ENCODE assay signal across 8 mouse cellular contexts in the genomic region with DNA sequence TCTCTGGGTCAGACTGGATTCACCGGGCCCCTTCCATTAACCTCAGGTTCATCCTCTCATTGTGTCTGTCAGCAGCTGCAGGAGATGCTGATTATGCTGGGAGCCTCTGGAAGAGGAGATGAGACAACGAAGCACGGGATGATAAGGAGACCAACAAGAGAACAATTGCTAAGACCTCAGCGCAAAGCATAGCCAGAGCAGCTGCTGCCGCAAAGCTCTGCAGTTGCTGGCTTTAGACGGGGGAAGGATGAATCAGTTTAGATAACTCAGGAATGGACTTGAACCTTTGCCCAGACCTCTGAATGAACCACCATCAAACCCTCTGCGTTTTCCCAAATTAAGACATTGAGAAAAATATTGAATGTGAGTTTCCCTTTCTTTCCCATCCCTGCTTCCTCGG.
DNase-seq lines count a peak whose midpoint lies in the region; ATAC-seq and TF ChIP-seq lines count a peak whose summit lies in the region.

No protein-coding gene starts in this region.

- no peak for TF ChIP-seq CTCF in intestine, postnatal 0 days (IDR thresholded peaks at IDR 0.05; ENCODE audit: low read depth)
- TF ChIP-seq CTCF in C2C12 (IDR thresholded peaks at IDR 0.05; ENCODE audit: control insufficient read depth, insufficient read depth, insufficient read length): no peak
- TF ChIP-seq CTCF in liver, embryonic 14.5 days (IDR thresholded peaks at IDR 0.05; ENCODE audit: low read depth): no peak

- no peaks in the 10 kb centered on the region for H3K27me3 ChIP-seq in intestine, embryonic 15.5 days (replicated peaks)
- no peaks in the 10 kb centered on the region for H3K27me3 ChIP-seq in intestine, postnatal 0 days (replicated peaks; ENCODE audit: control insufficient read depth, insufficient read depth, low read length)
- H3K27me3 ChIP-seq in C2C12 (ENCODE audit: control insufficient read depth, insufficient read depth, insufficient read length): no peaks in the 10 kb centered on the region
- H3K27me3 ChIP-seq in liver, embryonic 14.5 days (ENCODE audit: control insufficient read depth, insufficient read depth, low read length): no peaks in the 10 kb centered on the region

- H3K9ac ChIP-seq in intestine, embryonic 15.5 days: no peak overlapping the region
- no peak overlapping the region for H3K9ac ChIP-seq in intestine, postnatal 0 days (ENCODE audit: low read depth, low read length)
- H3K9ac ChIP-seq in liver, embryonic 14.5 days (replicated peaks): no peak overlapping the region

- H3K4me1 ChIP-seq in intestine, embryonic 15.5 days (replicated peaks): peaks cover 3% of the 10 kb centered on the region; the same call in 1 of the 2 replicates
- H3K4me1 ChIP-seq in intestine, postnatal 0 days (replicated peaks; ENCODE audit: control insufficient read depth, insufficient read depth, low read length): 0 out of 2 replicates have a peak, but pooled peaks cover 4% of the 10 kb centered on the region
- no peaks in the 10 kb centered on the region for H3K4me1 ChIP-seq in liver, embryonic 14.5 days (replicated peaks; ENCODE audit: control insufficient read depth in 2 of 2, insufficient read depth in 2 of 2, low read length in 1 of 2)

- no peak overlapping the region for H3K4me2 ChIP-seq in intestine, embryonic 15.5 days (replicated peaks)
- no peak overlapping the region for H3K4me2 ChIP-seq in intestine, postnatal 0 days (replicated peaks; ENCODE audit: low read depth)
- no peak overlapping the region for H3K4me2 ChIP-seq in liver, embryonic 14.5 days (ENCODE audit: low read depth)

- H3K27ac ChIP-seq in intestine, embryonic 15.5 days: no peak overlapping the region
- H3K27ac ChIP-seq in intestine, postnatal 0 days (ENCODE audit: low read depth, low read length): no peak overlapping the region
- H3K27ac ChIP-seq in liver, embryonic 14.5 days: no peak overlapping the region

- ATAC-seq in intestine, embryonic 15.5 days: peak; percentile 49; the same call in 1 of the 2 replicates
- no peak for ATAC-seq in intestine, postnatal 0 days
- peak; percentile 31; the same call in 1 of the 2 replicates for ATAC-seq in liver, embryonic 14.5 days (ENCODE audit: insufficient read depth)
- ATAC-seq in inflammation-experienced regulatory T-cells, adult 6 months: no peak

- H3K9me3 ChIP-seq in intestine, embryonic 15.5 days: no peaks in the 10 kb centered on the region
- no peaks in the 10 kb centered on the region for H3K9me3 ChIP-seq in intestine, postnatal 0 days (ENCODE audit: control insufficient read depth)
- no peaks in the 10 kb centered on the region for H3K9me3 ChIP-seq in liver, embryonic 14.5 days (ENCODE audit: control insufficient read depth, low read length)

- H3K36me3 ChIP-seq in intestine, embryonic 15.5 days: no peaks in the 10 kb centered on the region
- no peaks in the 10 kb centered on the region for H3K36me3 ChIP-seq in intestine, postnatal 0 days (ENCODE audit: control insufficient read depth, insufficient read depth)
- no peaks in the 10 kb centered on the region for H3K36me3 ChIP-seq in C2C12 (ENCODE audit: control insufficient read depth, insufficient read depth)
- H3K36me3 ChIP-seq in liver, embryonic 14.5 days (replicated peaks; ENCODE audit: control insufficient read depth, insufficient read depth, low read depth): no peaks in the 10 kb centered on the region

- H3K79me3 ChIP-seq in C2C12 (ENCODE audit: low read depth): no peaks in the 10 kb centered on the region

- DNase-seq in heart, adult 11 months: peak; percentile 98
- no peak for DNase-seq in liver, embryonic 14.5 days (ENCODE audit: low read depth in 3 of 3, low spot score in 3 of 3)
- no peak for DNase-seq in cerebellum, postnatal 25 days
- no peak for DNase-seq in cerebellum, adult 9-10 months

- no peak for TF ChIP-seq EP300 in liver, embryonic 14.5 days (IDR thresholded peaks at IDR 0.05; ENCODE audit: low read depth)

- WGBS in intestine, embryonic 15.5 days: 13% methylated on average over 8 of the region's 8 CpGs
- 12% methylated on average over 8 of the region's 8 CpGs for WGBS in intestine, postnatal 0 days
- WGBS in liver, embryonic 14.5 days (ENCODE audit: insufficient replicate concordance): 29% methylated on average over 8 of the region's 8 CpGs

- no peak overlapping the region for H3K4me3 ChIP-seq in intestine, embryonic 15.5 days (replicated peaks)
- no peak overlapping the region for H3K4me3 ChIP-seq in intestine, postnatal 0 days (ENCODE audit: low read depth, low read length)
- no peak overlapping the region for H3K4me3 ChIP-seq in C2C12 (ENCODE audit: insufficient read depth, poor library complexity, severe bottlenecking)
- H3K4me3 ChIP-seq in liver, embryonic 14.5 days (ENCODE audit: insufficient read depth in 1 of 2, low read depth in 2 of 2, low read length in 2 of 2): no peak overlapping the region

- H3K79me2 ChIP-seq in C2C12 (ENCODE audit: control insufficient read depth, insufficient read depth): no peaks in the 10 kb centered on the region

- no peak overlapping the region for H3ac ChIP-seq in C2C12 (ENCODE audit: control insufficient read depth, insufficient read length, low read depth)

TF ChIP-seq in C2C12, 6 proteins besides CTCF, POLR2A, EP300 and RAD21:
- no peak for TF ChIP-seq FOSL1 (IDR thresholded peaks at IDR 0.05; ENCODE audit: insufficient read depth, low read length, poor library complexity, severe bottlenecking)
- peak; percentile 89 for TF ChIP-seq MYOD1 (IDR thresholded peaks at IDR 0.05; ENCODE audit: control insufficient read depth, insufficient read length, low read depth)

Comparison
In these comparisons a context has a peak if more than half of its experiments do, and no peak if none do; other contexts are left out.
1. ATAC-seq: peak in intestine, embryonic 15.5 days (single experiment) and liver, embryonic 14.5 days (single experiment); none in intestine, postnatal 0 days (single experiment) and inflammation-experienced regulatory T-cells, adult 6 months (single experiment).